Mouse (Mus musculus): ENCODE data around the gene Pcdh15. TPM values are rescaled to one million over a fixed set of nuclear protein-coding genes. Genes with fewer than 3 reads are reported as not detected.

Pcdh15 gene
- polyA plus RNA-seq (2012; rRNA removed), result 0.16 TPM in 1 of 2 replicates, not detected in the other

DNA sequence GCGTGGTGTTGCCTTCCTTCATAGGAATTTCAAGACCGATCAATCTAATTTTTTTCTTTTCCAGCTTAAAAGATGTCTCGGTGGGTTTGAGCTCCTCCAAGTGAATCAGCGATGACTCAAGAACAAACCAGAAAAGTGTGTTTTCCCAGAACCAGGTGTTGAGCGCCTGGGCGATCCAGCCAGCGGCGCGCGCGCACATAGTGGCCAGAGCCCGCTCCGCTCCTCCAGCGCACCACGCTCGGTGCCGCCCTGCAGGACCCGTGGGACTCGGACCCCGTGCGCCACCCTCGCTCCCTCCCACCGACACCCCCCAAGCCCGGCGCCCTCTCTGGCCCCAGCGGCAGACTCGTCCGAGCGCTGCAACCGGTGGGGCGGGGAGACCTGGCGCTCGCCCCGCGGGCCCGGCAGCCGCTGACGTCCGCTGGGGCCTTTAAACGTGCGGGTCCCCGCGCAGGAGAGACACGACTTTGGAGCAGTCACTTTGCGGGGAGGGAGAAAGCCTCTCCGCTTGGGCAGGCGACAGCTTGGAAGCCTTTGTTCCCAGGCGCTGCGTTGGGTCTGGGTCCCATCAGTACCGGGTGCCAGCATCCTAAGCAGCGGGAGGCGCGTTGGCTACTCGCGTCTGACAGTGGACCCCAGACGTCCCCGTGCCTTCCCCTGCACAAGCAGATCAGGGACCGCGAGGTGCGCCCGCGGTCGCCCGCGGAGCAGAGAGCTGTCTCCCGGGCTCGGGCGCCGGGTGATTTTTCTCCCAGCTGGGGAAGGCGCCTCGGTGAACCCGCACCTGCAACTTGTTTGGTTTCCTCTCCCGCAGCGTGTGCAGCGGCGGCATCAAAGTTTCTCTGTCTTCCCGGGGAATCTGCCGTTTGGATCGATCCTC lies at the start of gene Pcdh15:
Pcdh15 (plus strand) TSS at position 377 of the 880 bp plus-strand sequence.
- Histone ChIP-seq H3K4me1 (ENCODE audit: control insufficient read depth, insufficient read depth, low read length) (no peaks in the 10 kb centered on the region), H3K36me3 (ENCODE audit: control insufficient read depth, insufficient read depth, low read length) (no peaks in the 10 kb centered on the region), H3K27me3 (replicated peaks; ENCODE audit: control insufficient read depth, insufficient read depth, low read length) (no peaks in the 10 kb centered on the region), H3K4me3 (ENCODE audit: insufficient read depth, low read depth, low read length) (no peak within 1 kb of the TSS), H3K27ac (ENCODE audit: insufficient read depth, low read depth, low read length) (no peak within 1 kb of the TSS)
- 1% methylated on average over 79 of the region's 79 CpGs for WGBS
- TF ChIP-seq POLR2A (IDR thresholded peaks at IDR 0.05; ENCODE audit: low read depth, low read length), result no peak
- TF ChIP-seq CTCF (conservative IDR thresholded peaks at IDR 0.05; ENCODE audit: insufficient read depth, insufficient read length, low read depth, low read length), result no peak
- DNase-seq, result no peak

DNA sequence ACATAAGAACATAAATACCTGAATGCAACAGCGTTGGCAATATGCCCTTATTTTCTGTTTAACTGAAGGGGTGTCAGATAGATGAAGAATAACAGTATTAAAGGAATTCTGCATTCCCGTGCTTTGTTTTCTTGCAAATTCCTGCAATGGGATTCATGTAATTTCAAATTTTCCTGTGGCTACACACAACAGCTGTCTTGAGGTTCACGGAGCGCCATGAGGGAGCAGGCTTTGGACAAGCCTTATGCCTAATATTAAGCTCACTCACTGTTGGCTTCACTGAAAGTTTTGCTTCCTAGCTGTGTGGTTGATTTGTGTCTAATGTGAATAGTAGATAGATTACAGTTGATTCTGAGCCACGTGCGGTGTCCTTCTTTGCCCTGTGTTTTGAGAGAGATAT lies 47.1 kb upstream of the Pcdh15 start:
- no peak for TF ChIP-seq CTCF (conservative IDR thresholded peaks at IDR 0.05; ENCODE audit: insufficient read depth, insufficient read length, low read depth, low read length)
- TF ChIP-seq POLR2A (IDR thresholded peaks at IDR 0.05; ENCODE audit: low read depth, low read length), result no peak
- no peak for DNase-seq
- H3K36me3 ChIP-seq (ENCODE audit: control insufficient read depth, insufficient read depth, low read length), result no peaks in the 10 kb centered on the region
- H3K4me3 ChIP-seq (ENCODE audit: insufficient read depth, low read depth, low read length), result no peak overlapping the region
- no peaks in the 10 kb centered on the region for H3K4me1 ChIP-seq (ENCODE audit: control insufficient read depth, insufficient read depth, low read length)
- no peak overlapping the region for H3K27ac ChIP-seq (ENCODE audit: insufficient read depth, low read depth, low read length)
- H3K27me3 ChIP-seq (replicated peaks; ENCODE audit: control insufficient read depth, insufficient read depth, low read length), result no peaks in the 10 kb centered on the region
- 75% methylated on average over 6 of the region's 6 CpGs for WGBS

DNA sequence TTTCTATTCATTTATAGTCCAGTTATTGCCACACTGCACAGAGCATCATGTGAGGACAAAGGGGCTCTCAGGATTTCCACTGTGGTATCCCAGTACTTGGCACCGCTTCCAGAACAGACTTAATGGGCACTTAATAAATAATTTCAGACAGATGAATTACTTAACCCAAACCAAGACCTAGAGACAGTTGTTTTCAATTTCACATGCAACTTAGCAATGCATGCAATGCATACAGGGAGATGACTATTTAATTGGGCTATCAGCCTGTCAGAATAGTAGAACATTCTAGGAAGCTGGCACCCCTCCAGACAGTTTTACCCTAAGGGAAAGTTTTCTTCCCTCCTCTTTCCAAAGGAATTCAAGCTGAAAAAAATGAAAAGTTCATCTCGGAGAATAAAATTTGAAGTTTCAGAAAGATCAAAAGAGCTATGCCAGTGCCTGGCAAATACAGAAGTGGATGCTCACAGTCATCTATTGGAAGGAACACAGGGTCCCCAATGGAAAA lies 39.4 kb upstream of the Pcdh15 start:
- H3K4me3 ChIP-seq (ENCODE audit: insufficient read depth, low read depth, low read length), result no peak overlapping the region
- H3K36me3 ChIP-seq (ENCODE audit: control insufficient read depth, insufficient read depth, low read length), result no peaks in the 10 kb centered on the region
- no peak for DNase-seq
- no peaks in the 10 kb centered on the region for H3K4me1 ChIP-seq (ENCODE audit: control insufficient read depth, insufficient read depth, low read length)
- WGBS, result 63% methylated on average over 2 of the region's 2 CpGs
- no peaks in the 10 kb centered on the region for H3K27me3 ChIP-seq (replicated peaks; ENCODE audit: control insufficient read depth, insufficient read depth, low read length)
- no peak overlapping the region for H3K27ac ChIP-seq (ENCODE audit: insufficient read depth, low read depth, low read length)
- TF ChIP-seq POLR2A (IDR thresholded peaks at IDR 0.05; ENCODE audit: low read depth, low read length) (no peak), CTCF (conservative IDR thresholded peaks at IDR 0.05; ENCODE audit: insufficient read depth, insufficient read length, low read depth, low read length) (no peak)

DNA sequence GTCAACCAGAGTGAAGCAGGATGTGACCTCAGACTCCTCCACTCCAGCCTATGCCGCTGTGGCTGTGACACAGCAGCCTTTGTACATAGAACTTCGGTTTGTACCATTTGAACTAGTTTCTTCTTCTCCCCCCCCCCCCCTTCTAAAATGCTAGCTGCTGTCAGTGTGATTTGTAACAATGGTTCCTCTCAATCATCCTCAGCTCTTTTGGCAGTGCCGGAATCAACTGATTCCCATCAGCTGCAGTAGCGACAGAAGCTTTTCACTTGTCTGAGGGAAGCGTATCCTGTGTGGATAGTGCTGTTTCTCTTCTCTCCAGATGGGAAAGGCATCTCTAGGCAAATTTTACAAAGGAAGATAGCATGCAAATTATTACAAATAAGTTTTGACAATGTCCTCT lies 12.4 kb upstream of the Pcdh15 start:
- Histone ChIP-seq H3K27ac (ENCODE audit: insufficient read depth, low read depth, low read length) (no peak overlapping the region), H3K27me3 (replicated peaks; ENCODE audit: control insufficient read depth, insufficient read depth, low read length) (no peaks in the 10 kb centered on the region; the same call in 1 of the 2 replicates), H3K4me1 (ENCODE audit: control insufficient read depth, insufficient read depth, low read length) (no peaks in the 10 kb centered on the region), H3K4me3 (ENCODE audit: insufficient read depth, low read depth, low read length) (no peak overlapping the region), H3K36me3 (ENCODE audit: control insufficient read depth, insufficient read depth, low read length) (no peaks in the 10 kb centered on the region)
- TF ChIP-seq CTCF (conservative IDR thresholded peaks at IDR 0.05; ENCODE audit: insufficient read depth, insufficient read length, low read depth, low read length) (no peak), POLR2A (IDR thresholded peaks at IDR 0.05; ENCODE audit: low read depth, low read length) (no peak)
- WGBS, result 78% methylated on average over 5 of the region's 5 CpGs
- DNase-seq, result no peak

DNA sequence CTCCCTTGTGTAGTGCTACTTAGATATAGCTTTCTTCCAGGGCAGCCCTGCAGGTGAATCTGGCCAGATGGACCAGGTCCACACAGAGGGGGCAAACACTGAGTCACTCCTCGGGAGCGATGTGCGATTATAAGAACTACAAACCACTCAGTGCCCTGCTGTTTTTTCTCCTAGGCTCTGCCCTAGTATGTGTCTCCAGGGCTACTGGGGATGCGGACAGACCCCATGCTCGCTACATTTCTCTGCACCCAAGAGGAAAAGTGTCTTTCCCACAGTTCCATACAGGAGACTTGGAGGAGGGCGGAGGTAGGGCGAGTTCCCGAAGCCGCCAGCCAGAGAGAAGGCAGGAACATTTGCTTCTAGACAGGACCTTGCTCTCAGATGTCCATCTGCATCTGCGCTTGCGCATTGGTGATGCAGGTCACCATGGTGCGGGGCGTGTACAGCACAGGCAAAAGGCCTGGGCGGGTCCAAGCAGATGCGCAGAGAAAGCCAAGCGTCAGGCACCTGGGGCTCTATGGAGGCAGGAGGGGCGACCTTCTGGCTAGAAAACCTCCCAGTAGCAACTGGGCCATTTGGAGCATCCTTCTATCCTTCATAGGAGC lies 2.5 kb upstream of the Pcdh15 start:
- no peaks in the 10 kb centered on the region for H3K27me3 ChIP-seq (replicated peaks; ENCODE audit: control insufficient read depth, insufficient read depth, low read length)
- H3K27ac ChIP-seq (ENCODE audit: insufficient read depth, low read depth, low read length), result no peak overlapping the region
- H3K4me1 ChIP-seq (ENCODE audit: control insufficient read depth, insufficient read depth, low read length), result no peaks in the 10 kb centered on the region
- H3K36me3 ChIP-seq (ENCODE audit: control insufficient read depth, insufficient read depth, low read length), result no peaks in the 10 kb centered on the region
- no peak overlapping the region for H3K4me3 ChIP-seq (ENCODE audit: insufficient read depth, low read depth, low read length)
- WGBS, result under 1% methylated on average over 17 of the region's 17 CpGs
- no peak for TF ChIP-seq POLR2A (IDR thresholded peaks at IDR 0.05; ENCODE audit: low read depth, low read length)
- DNase-seq, result no peak

DNA sequence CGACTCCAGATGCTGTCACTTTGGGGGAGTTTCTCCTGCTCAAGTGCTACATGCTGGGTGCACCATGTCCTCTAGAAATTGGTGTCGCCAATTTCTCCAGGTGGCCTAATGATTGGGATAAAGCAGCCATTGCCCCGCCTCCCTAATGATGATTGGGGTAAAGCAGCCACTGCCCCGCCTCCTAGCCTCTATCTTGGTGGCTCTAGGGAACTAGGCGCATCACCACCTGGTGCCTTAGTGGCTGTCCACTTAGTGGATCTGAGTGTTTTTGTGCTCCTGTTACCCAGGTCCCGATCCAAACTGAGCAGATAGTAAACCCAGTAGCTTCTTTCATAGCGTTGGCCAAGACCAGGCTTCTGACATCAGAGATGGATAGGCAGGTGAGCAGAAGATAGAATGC lies 2.0 kb upstream of the Pcdh15 start:
- Histone ChIP-seq H3K36me3 (ENCODE audit: control insufficient read depth, insufficient read depth, low read length) (no peaks in the 10 kb centered on the region), H3K4me1 (ENCODE audit: control insufficient read depth, insufficient read depth, low read length) (no peaks in the 10 kb centered on the region), H3K27ac (ENCODE audit: insufficient read depth, low read depth, low read length) (no peak overlapping the region), H3K27me3 (replicated peaks; ENCODE audit: control insufficient read depth, insufficient read depth, low read length) (no peaks in the 10 kb centered on the region), H3K4me3 (ENCODE audit: insufficient read depth, low read depth, low read length) (no peak overlapping the region)
- no peak for DNase-seq
- WGBS, result 7% methylated on average over 7 of the region's 7 CpGs
- TF ChIP-seq CTCF (conservative IDR thresholded peaks at IDR 0.05; ENCODE audit: insufficient read depth, insufficient read length, low read depth, low read length) (no peak), POLR2A (IDR thresholded peaks at IDR 0.05; ENCODE audit: low read depth, low read length) (no peak)

DNA sequence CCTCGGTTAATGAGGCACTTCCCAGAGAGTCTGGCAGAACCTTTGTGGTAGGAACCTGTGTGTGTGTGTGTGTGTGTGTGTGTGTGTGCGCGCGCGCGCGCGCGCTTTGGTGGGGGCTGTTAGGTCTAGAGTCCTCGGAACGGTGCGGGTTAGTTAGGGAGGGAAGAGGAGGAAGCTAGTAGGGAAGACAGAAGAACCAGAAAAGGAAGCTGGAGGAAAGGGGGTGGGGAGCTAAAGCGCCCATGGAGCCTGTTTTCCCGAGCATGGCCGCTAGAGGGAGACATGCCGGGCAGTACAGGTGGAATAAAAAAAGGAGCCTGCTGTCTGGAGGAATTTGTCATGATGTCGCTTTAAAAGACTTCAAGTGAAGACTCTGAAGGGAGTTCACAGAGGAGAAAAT lies 1.2 kb upstream of the Pcdh15 start:
- H3K4me1 ChIP-seq (ENCODE audit: control insufficient read depth, insufficient read depth, low read length), result no peaks in the 10 kb centered on the region
- under 1% methylated on average over 17 of the region's 17 CpGs for WGBS
- peak; percentile 26 for DNase-seq
- no peak overlapping the region for H3K4me3 ChIP-seq (ENCODE audit: insufficient read depth, low read depth, low read length)
- H3K27ac ChIP-seq (ENCODE audit: insufficient read depth, low read depth, low read length), result no peak overlapping the region
- no peaks in the 10 kb centered on the region for H3K27me3 ChIP-seq (replicated peaks; ENCODE audit: control insufficient read depth, insufficient read depth, low read length)
- TF ChIP-seq CTCF (conservative IDR thresholded peaks at IDR 0.05; ENCODE audit: insufficient read depth, insufficient read length, low read depth, low read length) (peak; percentile 62), POLR2A (IDR thresholded peaks at IDR 0.05; ENCODE audit: low read depth, low read length) (no peak)
- no peaks in the 10 kb centered on the region for H3K36me3 ChIP-seq (ENCODE audit: control insufficient read depth, insufficient read depth, low read length)
